ENCODE assay signal across 8 mouse cellular contexts in genomic region chr7:17017036-17017435, GRCm38 (mm10). TPM values are rescaled to one million over a fixed set of nuclear protein-coding genes. Genes with fewer than 3 reads are reported as not detected.
DNase-seq lines count a peak whose midpoint lies in the region; ATAC-seq lines count a peak whose summit lies in the region.

No protein-coding gene starts in this region.

- intact Hi-C loops in gastrocnemius, postnatal 36 days (cut with DNase I) = no loop called here
- intact Hi-C loops in left cerebral cortex, postnatal 36 days (cut with DNase I) = no loop called here

- ATAC-seq in forebrain, embryonic 14.5 days = peak; percentile 94
- peak; percentile 78 for ATAC-seq in neural tube, embryonic 15.5 days (ENCODE audit: low FRiP score)

- H3K9ac ChIP-seq in forebrain, embryonic 14.5 days (ENCODE audit: low read length) = no peak overlapping the region
- no peak overlapping the region for H3K9ac ChIP-seq in neural tube, embryonic 15.5 days (replicated peaks)

- H3K27ac ChIP-seq in forebrain, embryonic 14.5 days (ENCODE audit: low read depth, low read length) = peak overlapping the region; percentile 39; the same call in 1 of the 2 replicates
- no peak overlapping the region for H3K27ac ChIP-seq in forebrain, embryonic 10.5 days
- H3K27ac ChIP-seq in neural tube, embryonic 15.5 days (replicated peaks) = peak overlapping the region; percentile 48; the same call in 1 of the 2 replicates

- 38% methylated on average over 1 of the region's 1 CpGs for WGBS in forebrain, embryonic 14.5 days
- WGBS in forebrain, embryonic 10.5 days = 96% methylated on average over 1 of the region's 1 CpGs
- WGBS in neural tube, embryonic 15.5 days = 55% methylated on average over 1 of the region's 1 CpGs

- no peaks in the 10 kb centered on the region for H3K27me3 ChIP-seq in forebrain, embryonic 14.5 days (replicated peaks; ENCODE audit: control insufficient read depth, insufficient read depth, low read length)
- H3K27me3 ChIP-seq in forebrain, embryonic 10.5 days (ENCODE audit: poor library complexity, severe bottlenecking) = no peaks in the 10 kb centered on the region
- H3K27me3 ChIP-seq in neural tube, embryonic 15.5 days (replicated peaks) = no peaks in the 10 kb centered on the region

- H3K4me2 ChIP-seq in forebrain, embryonic 14.5 days (ENCODE audit: low read length) = no peak overlapping the region
- no peak overlapping the region for H3K4me2 ChIP-seq in neural tube, embryonic 15.5 days

- H3K36me3 ChIP-seq in forebrain, embryonic 14.5 days (ENCODE audit: control insufficient read depth, insufficient read depth, low read length) = peaks cover 87% of the 10 kb centered on the region
- H3K36me3 ChIP-seq in forebrain, embryonic 10.5 days (replicated peaks) = peaks cover 98% of the 10 kb centered on the region
- H3K36me3 ChIP-seq in neural tube, embryonic 15.5 days = peaks cover 75% of the 10 kb centered on the region

- no peaks in the 10 kb centered on the region for H3K9me3 ChIP-seq in forebrain, embryonic 14.5 days (replicated peaks; ENCODE audit: control insufficient read depth, low read length)
- H3K9me3 ChIP-seq in forebrain, embryonic 10.5 days = no peaks in the 10 kb centered on the region
- no peaks in the 10 kb centered on the region for H3K9me3 ChIP-seq in neural tube, embryonic 15.5 days (replicated peaks)

- peaks cover 4% of the 10 kb centered on the region; the same call in 1 of the 2 replicates for H3K4me1 ChIP-seq in forebrain, embryonic 14.5 days (ENCODE audit: control insufficient read depth, insufficient read depth, low read length)
- no peaks in the 10 kb centered on the region for H3K4me1 ChIP-seq in forebrain, embryonic 10.5 days
- peaks cover 16% of the 10 kb centered on the region for H3K4me1 ChIP-seq in neural tube, embryonic 15.5 days

- no peak overlapping the region for H3K4me3 ChIP-seq in forebrain, embryonic 14.5 days (ENCODE audit: low read depth, low read length)
- no peak overlapping the region for H3K4me3 ChIP-seq in forebrain, embryonic 10.5 days
- no peak overlapping the region for H3K4me3 ChIP-seq in neural tube, embryonic 15.5 days (replicated peaks)

- DNase-seq in forebrain, embryonic 14.5 days (ENCODE audit: low spot score) = peak; percentile 92
- no peak for DNase-seq in forebrain, embryonic 10.5 days (ENCODE audit: extremely low spot score, low spot score)
- DNase-seq in cerebellum, adult 9-10 months = peak; percentile 99
- DNase-seq in gastrocnemius, postnatal 36 days = peak; percentile 87 to 95
- peak; percentile 94 for DNase-seq in kidney, adult 8-10 months
- DNase-seq in left cerebral cortex, postnatal 36 days (ENCODE audit: low spot score in 2 of 2) = peak; percentile 94 to 95
- peak; percentile 85 to 92 for DNase-seq in urinary bladder, postnatal 36 days (ENCODE audit: low spot score in 2 of 2)

RNA-seq across cellular contexts. Expression of gene Ppp5c, which starts 10.7 kb away (rescaled TPM):
- 112 and 115 TPM in 2 replicates for polyA plus RNA-seq in forebrain, embryonic 14.5 days (2014; fragmentation: Nextera tagmentation; extraction: Ambion mirVana)
- 149 and 150 TPM in 2 replicates for polyA plus RNA-seq in forebrain, embryonic 10.5 days (2016; fragmentation: Nextera tagmentation; extraction: Ambion mirVana)
- 10 to 100 TPM; 62.4 to 62.7 TPM for total RNA-seq in gastrocnemius, postnatal 36 days (2021)
- total RNA-seq in left cerebral cortex, postnatal 36 days (2021) = 100 to 1,000 TPM; 159 to 168 TPM
- 128 TPM in 2 replicates for polyA plus RNA-seq in neural tube, embryonic 15.5 days (2015; fragmentation: Nextera tagmentation; extraction: Ambion mirVana)

RNA-seq across cellular contexts. Expression of gene Ccdc8, which starts 24.5 kb away (rescaled TPM):
- polyA plus RNA-seq in forebrain, embryonic 14.5 days (2014; fragmentation: Nextera tagmentation; extraction: Ambion mirVana) = 3.4 and 3.7 TPM in 2 replicates
- 7.8 and 8.9 TPM in 2 replicates for polyA plus RNA-seq in forebrain, embryonic 10.5 days (2016; fragmentation: Nextera tagmentation; extraction: Ambion mirVana)
- total RNA-seq in gastrocnemius, postnatal 36 days (2021) = 1 to 10 TPM; 1.6 to 2.1 TPM
- total RNA-seq in left cerebral cortex, postnatal 36 days (2021) = 1 to 10 TPM; 2.1 to 2.3 TPM
- 7.7 and 13.9 TPM in 2 replicates for polyA plus RNA-seq in neural tube, embryonic 15.5 days (2015; fragmentation: Nextera tagmentation; extraction: Ambion mirVana)

RNA-seq across cellular contexts. Expression of gene Gm42372, which starts 34.1 kb away (rescaled TPM):
- polyA plus RNA-seq in forebrain, embryonic 14.5 days (2014; fragmentation: Nextera tagmentation; extraction: Ambion mirVana) = 3.8 and 3.9 TPM in 2 replicates
- 1.2 and 1.4 TPM in 2 replicates for polyA plus RNA-seq in forebrain, embryonic 10.5 days (2016; fragmentation: Nextera tagmentation; extraction: Ambion mirVana)
- not detected for total RNA-seq in gastrocnemius, postnatal 36 days (2021)
- total RNA-seq in left cerebral cortex, postnatal 36 days (2021) = 10 to 100 TPM; 59.7 to 61.7 TPM
- 5.7 and 6.4 TPM in 2 replicates for polyA plus RNA-seq in neural tube, embryonic 15.5 days (2015; fragmentation: Nextera tagmentation; extraction: Ambion mirVana)

RNA-seq across cellular contexts. Expression of gene Hif3a, which starts 45.2 kb away (rescaled TPM):
- 2.8 and 5.7 TPM in 2 replicates for polyA plus RNA-seq in forebrain, embryonic 14.5 days (2014; fragmentation: Nextera tagmentation; extraction: Ambion mirVana)
- 4.3 and 5.3 TPM in 2 replicates for polyA plus RNA-seq in forebrain, embryonic 10.5 days (2016; fragmentation: Nextera tagmentation; extraction: Ambion mirVana)
- total RNA-seq in gastrocnemius, postnatal 36 days (2021) = 1 to 10 TPM; 1.2 to 1.3 TPM
- total RNA-seq in left cerebral cortex, postnatal 36 days (2021) = 10 to 100 TPM in 1 of 2 experiments, 1 to 10 TPM in 1; 6.8 to 16.0 TPM
- 5.3 and 11.7 TPM in 2 replicates for polyA plus RNA-seq in neural tube, embryonic 15.5 days (2015; fragmentation: Nextera tagmentation; extraction: Ambion mirVana)

RNA-seq across cellular contexts. Expression of gene Psg16, which starts 56.8 kb away (rescaled TPM):
- 1.6 and 2.1 TPM in 2 replicates for polyA plus RNA-seq in forebrain, embryonic 14.5 days (2014; fragmentation: Nextera tagmentation; extraction: Ambion mirVana)
- 0.11 and 0.12 TPM in 2 replicates for polyA plus RNA-seq in forebrain, embryonic 10.5 days (2016; fragmentation: Nextera tagmentation; extraction: Ambion mirVana)
- under 1 TPM; 0.07 to 0.13 TPM for total RNA-seq in gastrocnemius, postnatal 36 days (2021)
- 1 to 10 TPM; 4.1 to 6.3 TPM for total RNA-seq in left cerebral cortex, postnatal 36 days (2021)
- polyA plus RNA-seq in neural tube, embryonic 15.5 days (2015; fragmentation: Nextera tagmentation; extraction: Ambion mirVana) = 2.7 and 2.9 TPM in 2 replicates
